Mouse (Mus musculus) megakaryocyte-erythroid progenitor cell, adult 5 weeks (primary cell): ENCODE measurements around the gene Cux1. TPM values are rescaled to one million over a fixed set of nuclear protein-coding genes. Genes with fewer than 3 reads are reported as not detected.

Experiments
- polyA plus RNA-seq: library from polyadenylated mRNA; stranded (reverse); fragments of >175 nt; gene quantifications from 2 replicates; pipeline ENCODE4 v1.2.3, GENCODE M21; 2012

The Cux1 gene
- 75.8 and 107 TPM in 2 replicates for polyA plus RNA-seq

GRCm38 (mm10) chr5:136567176-136568025 is at the start of gene Cux1:
Gene Cux1 (minus strand): TSS chr5:136567490.

GRCm38 (mm10) chr5:136246452-136246838 is 320.8 kb downstream of the Cux1 start, which contains the start of gene Sh2b2:
Gene Sh2b2 (minus strand): TSS chr5:136246556.

GRCm38 (mm10) chr5:136198474-136199391 is 368.6 kb downstream of the Cux1 start, which contains the start of gene Prkrip1:
Gene Prkrip1 (minus strand): TSS chr5:136198963.

Other genes starting within 250 kb of the Cux1 start
- 1.1 and 6.9 TPM in 2 replicates for gene Myl10, start 125.7 kb upstream of the Cux1 start, polyA plus RNA-seq